Mouse (Mus musculus) neural tube, embryonic 14.5 days (tissue): ENCODE data around the gene Lmln. TPM values are rescaled to one million over a fixed set of nuclear protein-coding genes. Genes with fewer than 3 reads are reported as not detected.
"Not testable (repeated sequence)": the region's sequence is repeated elsewhere in the genome, so short reads cannot be mapped to it uniquely, and the experiment has no call there.

Source experiments
- ATAC-seq: fragments of 200-750 bp; cut with Nextera tagmentation; 2 replicates; pipeline ENCODE4 v1.8.0; 2017; ENCODE audit warnings: low read depth, mild to moderate bottlenecking, moderate TSS enrichment, moderate library complexity
- H3K27ac ChIP-seq: fragments of 300-500 bp; sonication (generic); 2 replicates; pipeline ENCODE4 v1.5.1; 2014; ENCODE audit warnings: low read depth, mild to moderate bottlenecking, control low read depth, low read length, moderate library complexity, mixed read lengths
- H3K27me3 ChIP-seq: fragments of 300-500 bp; sonication (generic); 2 replicates; pipeline ENCODE4 v1.6.1; 2014; ENCODE audit warnings: low read length; ENCODE audit not compliant: control insufficient read depth, insufficient read depth
- H3K36me3 ChIP-seq: fragments of 300-500 bp; sonication (generic); 2 replicates; pipeline ENCODE4 v1.6.1; 2014; ENCODE audit warnings: low read length, mixed read lengths; ENCODE audit not compliant: control insufficient read depth, insufficient read depth
- H3K4me1 ChIP-seq: fragments of 300-500 bp; sonication (generic); 2 replicates; pipeline ENCODE4 v1.6.1; 2014; ENCODE audit warnings: low read length; ENCODE audit not compliant: control insufficient read depth, insufficient read depth
- H3K4me2 ChIP-seq: fragments of 300-500 bp; sonication (generic); 2 replicates; pipeline ENCODE4 v1.6.1; 2014; ENCODE audit warnings: mild to moderate bottlenecking, low read depth, low read length, control low read depth
- H3K4me3 ChIP-seq: fragments of 300-500 bp; sonication (generic); 2 replicates; pipeline ENCODE4 v1.5.1; 2014; ENCODE audit warnings: low read depth, low read length, control low read depth, mixed read lengths
- H3K9ac ChIP-seq: fragments of 300-500 bp; sonication (generic); replicated peaks from 2 replicates; pipeline ENCODE4 v1.6.1; 2014; ENCODE audit warnings: low read depth, mild to moderate bottlenecking, control low read depth, low read length, mixed read lengths
- H3K9me3 ChIP-seq: fragments of 300-500 bp; sonication (generic); 2 replicates; pipeline ENCODE4 v1.6.1; 2016; ENCODE audit warnings: low read length; ENCODE audit not compliant: control insufficient read depth
- WGBS: fragments of 180-500 bp; shearing (Covaris S2); extraction: QIAGEN DNeasy Blood & Tissue Kit; methylation state at CpG from one replicate; pipeline ENCODE4 v1.1.7; 2014; 5-methylcytosine and 5-hydroxymethylcytosine counted together
- polyA plus RNA-seq: library from polyadenylated mRNA; unstranded; fragments of >200 nt; fragmentation: Nextera tagmentation; extraction: Ambion mirVana; gene quantifications from 2 replicates; pipeline ENCODE4 v1.2.1, GENCODE M21; 2014

Gene Lmln
- polyA plus RNA-seq, 1 experiment from 2014 or later, result 4.9 TPM

GRCm38 (mm10) chr16:33054927-33055326 lies 7.4 kb upstream of the Lmln start:
- WGBS, result 90% methylated on average over 2 of the region's 2 CpGs
- H3K9me3 ChIP-seq, H3K4me3 ChIP-seq, H3K9ac ChIP-seq, H3K4me2 ChIP-seq, H3K4me1 ChIP-seq, H3K27me3 ChIP-seq, H3K27ac ChIP-seq, ATAC-seq: not testable (repeated sequence)
- H3K36me3 ChIP-seq, result peaks cover 18% of the 10 kb centered on the region

GRCm38 (mm10) chr16:33055655-33056054 lies 6.7 kb upstream of the Lmln start:
- Histone ChIP-seq H3K36me3 (peaks cover 25% of the 10 kb centered on the region), H3K27ac (peak overlapping the region; percentile 87; the same call in 1 of the 2 replicates), H3K9me3 (no peaks in the 10 kb centered on the region), H3K4me2 (peak overlapping the region; percentile 73), H3K4me1 (peaks cover 10% of the 10 kb centered on the region), H3K27me3 (no peaks in the 10 kb centered on the region), H3K4me3 (peak overlapping the region; percentile 89), H3K9ac (no peak overlapping the region)
- peak; percentile 52; the same call in 1 of the 2 replicates for ATAC-seq
- 23% methylated on average over 10 of the region's 10 CpGs for WGBS

- Histone ChIP-seq H3K27me3 (no peaks in the 10 kb centered on the region), H3K9me3 (no peaks in the 10 kb centered on the region), H3K9ac (peak within 1 kb of the TSS; percentile 89), H3K27ac (peak within 1 kb of the TSS; percentile 87), H3K4me1 (peaks cover 10% of the 10 kb centered on the region), H3K4me2 (peak within 1 kb of the TSS; percentile 73), H3K36me3 (peaks cover 26% of the 10 kb centered on the region), H3K4me3 (peak within 1 kb of the TSS; percentile 89)
- ATAC-seq, result peak; percentile 94
- WGBS, result under 1% methylated on average over 47 of the region's 47 CpGs
These were observed 6.1 kb upstream of the Lmln start, which contains the start of the genes Iqcg and Rpl35a for GRCm38 (mm10) chr16:33056095-33056785. Gene Iqcg (minus strand): TSS chr16:33056218. Gene Rpl35a (plus strand): TSS chr16:33056453.

GRCm38 (mm10) chr16:33056786-33057185 lies 5.5 kb upstream of the Lmln start:
- H3K4me2 ChIP-seq, result peak overlapping the region; percentile 73
- H3K9ac ChIP-seq, result peak overlapping the region; percentile 89
- H3K4me1 ChIP-seq, result peaks cover 10% of the 10 kb centered on the region
- WGBS, result 0% methylated on average over 24 of the region's 24 CpGs
- peak overlapping the region; percentile 87 for H3K27ac ChIP-seq
- H3K36me3 ChIP-seq, result peaks cover 26% of the 10 kb centered on the region
- H3K9me3 ChIP-seq, result no peaks in the 10 kb centered on the region
- peak; percentile 25; the same call in 1 of the 2 replicates for ATAC-seq
- no peaks in the 10 kb centered on the region for H3K27me3 ChIP-seq
- peak overlapping the region; percentile 89 for H3K4me3 ChIP-seq

GRCm38 (mm10) chr16:33058033-33058432 lies 4.3 kb upstream of the Lmln start:
- 0 out of 2 replicates have a peak overlapping the region, but pooled peaks have one; percentile 16 for H3K9ac ChIP-seq
- H3K9me3 ChIP-seq, result no peaks in the 10 kb centered on the region
- 0 out of 2 replicates have a peak overlapping the region, but pooled peaks have one; percentile 89 for H3K4me3 ChIP-seq
- peaks cover 26% of the 10 kb centered on the region for H3K36me3 ChIP-seq
- H3K4me1 ChIP-seq, result peaks cover 10% of the 10 kb centered on the region
- WGBS, result 90% methylated on average over 16 of the region's 16 CpGs
- no peaks in the 10 kb centered on the region for H3K27me3 ChIP-seq
- no peak overlapping the region for H3K27ac ChIP-seq
- H3K4me2 ChIP-seq, result peak overlapping the region; percentile 26
- no peak for ATAC-seq

GRCm38 (mm10) chr16:33058656-33059055 lies 3.7 kb upstream of the Lmln start:
- peaks cover 15% of the 10 kb centered on the region for H3K4me1 ChIP-seq
- peaks cover 26% of the 10 kb centered on the region for H3K36me3 ChIP-seq
- not testable (repeated sequence) for ATAC-seq, H3K27me3 ChIP-seq, H3K9ac ChIP-seq, H3K4me3 ChIP-seq, H3K4me2 ChIP-seq, H3K9me3 ChIP-seq, H3K27ac ChIP-seq
- WGBS, result 92% methylated on average over 9 of the region's 9 CpGs

- ATAC-seq, result no peak
- Histone ChIP-seq H3K4me2 (no peak overlapping the region), H3K4me3 (no peak overlapping the region), H3K9ac (no peak overlapping the region), H3K4me1 (peaks cover 19% of the 10 kb centered on the region), H3K27me3 (no peaks in the 10 kb centered on the region), H3K9me3 (no peaks in the 10 kb centered on the region), H3K27ac (no peak overlapping the region), H3K36me3 (peaks cover 26% of the 10 kb centered on the region)
- 100% methylated on average over 1 of the region's 1 CpGs for WGBS
These were observed 2.9 kb upstream of the Lmln start for GRCm38 (mm10) chr16:33059471-33059870.

GRCm38 (mm10) chr16:33060926-33061325 lies 1.4 kb upstream of the Lmln start:
- no peak for ATAC-seq
- 83% methylated on average over 2 of the region's 2 CpGs for WGBS
- H3K27me3 ChIP-seq, result no peaks in the 10 kb centered on the region
- no peak overlapping the region for H3K27ac ChIP-seq
- no peak overlapping the region for H3K4me2 ChIP-seq
- peaks cover 26% of the 10 kb centered on the region for H3K36me3 ChIP-seq
- no peak overlapping the region for H3K9ac ChIP-seq
- no peak overlapping the region for H3K4me3 ChIP-seq
- H3K9me3 ChIP-seq, result no peaks in the 10 kb centered on the region
- peaks cover 19% of the 10 kb centered on the region for H3K4me1 ChIP-seq

GRCm38 (mm10) chr16:33061400-33061799 lies 921 bp upstream of the Lmln start:
- H3K4me3 ChIP-seq, result no peak overlapping the region
- ATAC-seq, result no peak
- H3K27me3 ChIP-seq, result no peaks in the 10 kb centered on the region
- H3K4me1 ChIP-seq, result peaks cover 19% of the 10 kb centered on the region
- no peak overlapping the region for H3K27ac ChIP-seq
- no peak overlapping the region for H3K9ac ChIP-seq
- H3K36me3 ChIP-seq, result peaks cover 26% of the 10 kb centered on the region
- 49% methylated on average over 11 of the region's 11 CpGs for WGBS
- H3K9me3 ChIP-seq, result no peaks in the 10 kb centered on the region
- H3K4me2 ChIP-seq, result peak overlapping the region; percentile 89; the same call in 1 of the 2 replicates
